Mouse (Mus musculus): Measurements from ENCODE around the gene Fgr.
"Not testable (repeated sequence)": the region's sequence is repeated elsewhere in the genome, so short reads cannot be mapped to it uniquely, and the experiment has no call there.

Fgr gene

DNA sequence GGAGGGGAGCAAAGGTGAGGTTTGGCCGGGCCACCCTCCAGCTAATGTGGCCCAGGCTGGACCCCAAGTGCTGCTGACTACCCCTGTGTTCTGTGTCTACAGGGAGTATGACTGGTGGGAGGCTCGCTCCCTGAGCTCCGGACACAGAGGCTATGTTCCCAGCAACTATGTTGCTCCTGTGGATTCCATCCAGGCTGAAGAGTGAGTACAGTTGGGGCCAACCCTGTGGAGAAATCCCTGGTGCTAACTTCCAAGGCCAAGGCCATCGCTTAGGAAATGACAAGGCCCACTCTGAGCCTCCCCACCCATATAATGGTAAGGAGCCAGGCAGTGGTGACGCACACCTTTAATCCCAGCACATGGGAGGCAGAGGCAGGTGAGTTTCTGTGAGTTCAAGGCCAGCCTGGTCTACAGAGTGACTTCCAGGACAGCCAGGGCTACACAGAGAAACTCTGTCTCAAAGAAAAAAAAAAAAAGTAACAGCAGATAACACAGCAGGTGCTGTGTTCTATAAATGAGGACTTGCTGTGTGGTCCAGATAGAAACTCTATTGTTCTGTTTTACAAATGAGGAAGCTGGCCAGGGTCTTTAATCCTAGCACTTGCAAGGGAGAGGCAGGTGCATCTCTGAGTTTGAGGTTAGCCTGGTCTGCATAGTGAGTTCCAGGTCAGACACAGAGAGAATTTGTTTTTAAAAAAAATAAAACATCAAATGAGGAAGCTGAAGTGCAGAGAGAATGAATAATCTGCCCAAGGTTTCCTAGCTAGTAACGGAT lies 14.9 kb downstream of the Fgr start:
- no peak for DNase-seq (ENCODE audit: low spot score)

DNA sequence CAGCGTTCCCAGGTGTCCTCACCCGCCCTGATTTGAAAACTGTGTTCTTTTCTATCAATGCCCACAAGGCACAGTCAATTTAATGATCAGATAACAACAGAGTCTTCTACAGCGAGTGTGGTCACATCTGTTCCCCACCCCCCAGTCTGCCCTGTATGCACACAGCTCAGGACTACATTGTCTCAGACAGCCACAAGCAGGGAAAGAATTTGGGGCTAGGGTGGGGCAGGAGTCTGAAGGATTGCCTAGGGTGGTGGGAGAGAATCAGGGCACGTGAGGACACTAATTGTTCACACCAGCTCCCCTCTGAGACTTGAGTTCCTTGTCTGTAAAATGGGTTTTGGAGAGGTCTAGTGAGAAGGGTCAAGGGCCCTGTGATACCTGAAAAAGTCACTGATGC lies 19.7 kb downstream of the Fgr start:
- no peak for DNase-seq (ENCODE audit: low spot score)

DNA sequence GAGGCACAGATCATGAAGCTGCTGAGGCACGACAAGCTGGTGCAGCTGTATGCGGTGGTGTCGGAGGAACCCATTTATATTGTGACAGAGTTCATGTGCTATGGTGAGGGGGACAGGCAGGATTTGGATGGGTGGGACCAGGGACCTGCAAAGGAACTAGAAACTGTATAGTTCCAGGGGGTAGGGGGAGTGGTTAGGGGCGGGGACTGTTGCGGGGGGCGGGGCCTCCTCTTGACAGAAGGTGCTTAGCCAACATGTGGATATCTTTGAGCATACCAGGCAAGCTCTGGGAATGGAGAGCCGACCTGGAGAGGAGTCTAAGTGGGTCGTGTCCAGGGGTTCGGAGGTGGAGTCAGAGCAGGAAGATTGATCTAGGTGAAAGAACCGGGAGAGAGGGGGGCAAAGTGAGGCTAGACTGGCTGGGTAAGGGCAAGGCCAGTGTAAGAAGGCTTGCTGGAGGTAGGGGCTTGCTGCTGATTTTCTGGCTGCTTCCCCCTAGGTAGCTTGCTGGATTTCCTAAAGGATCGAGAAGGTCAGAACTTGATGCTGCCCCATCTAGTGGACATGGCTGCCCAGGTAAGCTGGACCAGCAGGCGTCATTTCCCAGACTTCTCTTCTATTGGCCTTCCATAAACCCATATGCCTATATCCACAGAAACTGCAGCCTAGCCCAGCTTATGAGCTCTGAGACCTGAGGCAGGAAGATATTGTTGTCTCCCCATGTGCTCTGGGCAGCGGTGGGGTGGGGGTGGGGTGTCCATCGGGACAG lies 23.8 kb downstream of the Fgr start:
- DNase-seq (ENCODE audit: low spot score), result no peak

DNA sequence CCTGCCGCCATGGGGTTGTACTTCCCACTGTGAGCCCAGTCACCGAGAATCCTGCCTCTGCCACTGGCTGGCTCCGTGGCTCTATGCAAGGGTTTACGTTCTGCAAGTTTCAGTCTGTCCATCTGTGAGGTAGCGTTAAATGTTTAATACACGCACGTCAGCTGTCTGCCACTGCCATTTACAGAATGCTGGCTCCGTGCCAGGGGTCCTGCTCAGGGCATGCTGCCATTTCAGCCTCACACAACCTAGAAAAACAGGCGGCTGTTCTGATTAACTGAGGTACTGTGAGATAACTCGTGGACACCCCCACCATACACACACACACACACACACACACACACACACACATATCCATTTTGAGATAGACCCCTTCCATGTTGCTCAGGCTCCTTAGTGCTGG lies 29.0 kb downstream of the Fgr start:
- no peak for DNase-seq (ENCODE audit: low spot score)

DNA sequence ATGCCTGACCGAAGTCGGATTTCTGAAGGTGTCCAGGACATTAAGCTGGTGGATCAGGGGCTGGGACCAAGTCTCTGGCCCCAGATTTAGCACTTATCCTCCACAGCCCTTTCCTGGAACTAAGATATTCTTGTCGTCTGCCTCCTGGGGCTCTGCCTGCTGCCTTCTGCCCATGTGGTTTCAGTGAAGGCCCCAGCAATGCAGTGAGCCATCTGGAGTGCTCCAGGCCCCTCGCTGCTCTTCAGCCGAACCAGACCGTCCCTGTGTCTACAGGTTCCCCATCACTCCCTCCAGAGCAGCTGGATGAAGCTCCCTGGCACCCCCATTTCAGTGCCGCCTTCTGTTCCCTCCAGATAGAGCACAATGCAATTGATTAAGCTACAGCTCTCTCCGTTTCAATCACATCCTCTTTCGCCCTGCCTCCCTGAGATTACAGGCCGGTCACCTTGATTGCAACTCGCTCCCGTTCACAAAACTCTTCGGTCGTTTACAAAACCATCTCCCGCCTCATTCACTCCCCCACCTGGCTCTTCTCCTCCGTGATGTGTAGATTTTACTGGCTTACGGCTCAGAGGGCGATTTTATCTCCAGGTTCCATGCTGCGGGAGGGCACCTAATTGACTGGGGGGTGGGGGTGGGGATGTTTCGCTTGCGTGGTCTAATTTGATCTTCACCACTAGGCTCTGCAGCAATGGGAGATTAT lies 29.6 kb downstream of the Fgr start:
- DNase-seq (ENCODE audit: low spot score), result no peak

DNA sequence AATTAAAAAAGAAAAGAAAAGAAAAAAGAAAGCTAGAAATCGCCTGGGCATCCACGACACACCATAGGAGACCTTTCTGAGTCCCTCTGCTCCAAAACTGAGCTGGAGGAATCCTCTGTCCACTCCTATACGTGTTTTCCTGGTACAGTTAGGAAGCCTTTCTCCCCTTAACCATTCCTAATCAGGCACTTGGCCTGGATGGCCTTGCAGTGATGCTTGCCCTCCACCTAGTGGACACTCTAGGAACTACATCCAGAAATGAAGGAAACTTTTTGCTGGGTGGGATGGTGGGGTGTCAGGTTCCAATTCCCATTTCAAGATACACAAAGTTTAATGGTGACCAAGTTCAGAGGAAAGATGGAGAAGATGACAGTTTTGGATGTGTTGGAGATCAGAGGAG lies 31.3 kb downstream of the Fgr start:
- peak; percentile 71 for DNase-seq (ENCODE audit: low spot score)

DNA sequence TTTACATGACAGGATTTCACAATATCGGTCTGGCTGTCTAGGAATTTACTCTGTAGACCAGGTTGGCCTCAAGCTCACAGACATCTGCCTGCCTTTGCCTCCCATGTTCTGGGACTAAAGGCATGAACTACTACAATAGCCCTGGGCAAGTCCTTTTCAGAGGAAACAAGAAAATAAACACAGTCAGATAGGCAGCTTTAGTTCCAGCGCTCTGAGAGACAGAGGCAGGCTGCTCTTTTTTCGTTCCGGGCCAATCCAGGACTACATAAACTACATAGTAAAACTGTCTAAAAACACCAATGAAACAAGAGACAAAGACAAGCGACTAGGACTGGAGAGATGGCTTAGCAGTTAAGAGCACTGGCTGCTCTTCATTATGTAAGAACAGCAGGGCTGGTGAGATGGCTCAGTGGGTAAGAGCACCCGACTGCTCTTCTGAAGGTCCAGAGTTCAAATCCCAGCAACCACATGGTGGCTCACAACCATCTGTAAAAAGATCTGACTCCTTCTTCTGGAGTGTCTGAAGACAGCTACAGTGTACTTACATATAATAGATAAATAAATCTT lies 32.1 kb downstream of the Fgr start:
- not testable (repeated sequence) for DNase-seq (ENCODE audit: low spot score)

DNA sequence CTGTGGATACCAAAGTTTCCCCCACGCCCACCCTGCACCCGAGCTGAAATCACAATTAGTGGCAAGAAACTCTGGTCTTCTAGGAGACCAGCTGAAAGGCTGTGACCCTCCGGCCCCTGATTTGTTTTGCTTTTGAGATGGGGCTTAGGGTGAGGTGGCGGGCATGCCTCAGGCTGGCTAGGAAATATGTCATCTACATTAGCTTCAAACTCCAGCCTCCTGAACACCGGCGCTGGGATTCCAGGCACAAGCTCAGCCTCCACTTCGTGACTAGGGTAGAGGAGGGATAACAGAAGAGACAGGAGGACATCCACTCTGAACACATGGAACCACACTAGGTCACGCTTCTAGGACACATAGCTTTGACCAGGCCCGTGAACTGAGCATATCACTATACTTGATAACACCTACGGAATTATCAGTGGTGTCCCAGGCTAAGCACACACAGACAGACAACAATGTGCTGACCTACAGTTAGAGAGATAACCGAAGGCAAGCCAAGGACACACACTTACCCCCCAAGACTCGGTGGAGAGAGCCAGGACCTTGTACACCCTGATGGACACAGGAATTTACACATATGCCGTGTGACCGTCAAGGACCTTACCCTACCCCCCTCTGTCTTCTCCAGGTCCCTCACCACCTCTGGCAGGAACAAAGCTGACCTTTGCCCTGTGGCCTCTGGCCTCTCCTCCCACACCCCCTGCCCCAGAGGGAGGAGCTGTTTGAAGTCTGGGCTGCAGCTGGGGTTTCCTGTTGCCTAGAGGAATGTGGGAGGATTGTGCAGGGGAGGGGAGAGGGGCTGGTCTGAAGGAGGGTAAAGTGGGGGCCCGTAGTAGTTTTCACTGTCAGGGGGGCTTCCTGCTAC lies 33.9 kb downstream of the Fgr start:
- peak; percentile 45 for DNase-seq (ENCODE audit: low spot score)

DNA sequence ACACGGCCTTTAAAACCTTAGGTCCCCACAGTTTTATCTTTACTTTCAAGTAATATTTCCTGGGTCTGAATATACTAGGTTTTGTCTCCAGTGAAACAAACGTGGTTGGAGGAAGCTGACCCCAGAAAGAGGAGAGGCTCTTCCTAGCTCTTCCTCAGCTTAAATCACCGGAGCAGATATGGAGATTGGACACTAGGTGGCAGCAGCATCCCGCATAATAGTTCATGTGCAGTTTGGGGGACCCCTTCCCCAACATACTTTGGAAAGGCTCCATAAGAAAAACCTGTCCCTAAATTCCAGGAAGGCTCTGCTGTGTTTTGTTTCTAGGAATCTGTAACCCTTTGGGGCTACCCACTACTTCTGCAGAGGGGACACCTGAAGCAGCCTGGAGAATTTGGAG lies 35.2 kb downstream of the Fgr start:
- peak; percentile 54 for DNase-seq (ENCODE audit: low spot score)

DNA sequence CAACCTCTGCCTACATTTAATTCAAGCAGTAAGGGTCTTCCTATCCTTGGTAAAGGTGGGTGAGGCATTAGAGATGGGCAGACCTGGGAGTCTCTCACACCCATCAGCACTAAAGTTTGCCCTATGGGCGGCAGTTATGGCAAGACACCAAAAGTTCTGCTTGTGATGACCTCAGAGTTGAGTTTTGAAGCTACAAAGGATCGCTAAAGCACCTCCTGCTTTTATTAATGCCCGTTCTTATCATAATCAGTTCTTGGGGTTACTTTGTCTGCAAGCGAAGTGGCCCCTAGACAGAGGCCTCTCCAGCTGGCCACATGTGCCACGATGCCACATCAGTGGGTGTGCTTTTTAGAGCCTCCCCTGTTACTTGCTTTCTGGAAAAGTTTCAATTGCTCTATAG lies 35.8 kb downstream of the Fgr start:
- DNase-seq (ENCODE audit: low spot score), result no peak

DNA sequence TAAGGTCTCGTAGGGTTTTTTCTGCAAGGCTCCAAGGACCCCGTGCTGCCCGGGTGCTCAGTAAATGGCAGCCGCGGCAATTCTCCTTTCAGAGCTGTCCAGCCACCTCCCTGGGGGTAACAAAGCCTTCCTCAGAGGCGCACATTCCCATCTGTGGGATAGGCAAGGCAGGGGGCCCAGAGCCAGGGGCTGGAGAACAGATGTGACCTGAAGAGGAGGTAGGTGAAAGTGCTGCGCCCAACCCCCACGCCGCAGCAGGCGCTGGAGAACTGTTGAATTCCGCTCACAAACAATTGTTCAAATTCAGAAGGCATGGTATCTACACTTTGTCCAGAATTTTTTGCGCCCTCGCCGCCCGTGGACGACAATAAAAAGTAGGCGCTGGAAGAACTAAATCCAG lies 36.7 kb downstream of the Fgr start:
- no peak for DNase-seq (ENCODE audit: low spot score)

DNA sequence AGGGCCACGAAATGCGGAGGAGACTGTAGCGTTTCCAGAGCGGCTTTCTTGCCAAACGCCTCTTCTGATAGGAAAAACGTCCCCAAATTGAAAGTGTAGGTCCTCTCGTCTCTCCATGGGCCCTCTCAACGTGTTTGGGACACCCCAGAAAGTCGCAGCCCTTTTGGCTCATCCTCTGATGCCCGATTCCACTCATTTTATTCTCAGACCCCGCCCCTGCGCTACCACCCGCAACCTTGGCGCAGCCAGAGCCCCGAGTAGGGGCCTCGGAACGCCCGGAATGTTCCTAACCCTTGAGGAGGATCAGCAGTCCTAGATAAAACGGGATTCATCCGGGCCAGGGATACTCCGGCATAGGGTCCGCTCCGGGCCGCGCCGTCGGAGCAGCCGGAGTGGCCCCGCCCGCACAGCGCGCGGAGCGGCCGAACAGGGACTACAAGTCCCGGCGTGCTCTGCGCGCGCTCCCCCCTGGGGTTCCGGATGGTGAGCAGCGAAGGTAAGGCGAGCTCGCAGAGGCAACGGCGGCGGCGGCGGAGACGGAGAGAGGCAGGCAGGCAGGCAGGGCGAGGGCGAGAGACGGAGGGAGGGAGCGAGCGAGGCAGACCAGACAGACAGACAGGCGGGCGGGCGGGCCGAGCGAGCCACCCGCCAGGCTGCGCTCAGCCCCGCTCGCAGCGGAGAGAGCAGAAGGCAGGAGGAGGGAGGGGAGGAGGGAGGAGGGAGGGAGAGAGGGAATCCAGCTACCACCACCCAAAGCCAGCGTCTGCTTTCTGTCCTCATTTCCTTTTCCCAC lies 37.3 kb downstream of the Fgr start, which contains the start of gene Ahdc1:
Ahdc1 (plus strand) TSS at position 233 of the 793 bp plus-strand sequence.
- peak; percentile 80 for DNase-seq (ENCODE audit: low spot score)

DNA sequence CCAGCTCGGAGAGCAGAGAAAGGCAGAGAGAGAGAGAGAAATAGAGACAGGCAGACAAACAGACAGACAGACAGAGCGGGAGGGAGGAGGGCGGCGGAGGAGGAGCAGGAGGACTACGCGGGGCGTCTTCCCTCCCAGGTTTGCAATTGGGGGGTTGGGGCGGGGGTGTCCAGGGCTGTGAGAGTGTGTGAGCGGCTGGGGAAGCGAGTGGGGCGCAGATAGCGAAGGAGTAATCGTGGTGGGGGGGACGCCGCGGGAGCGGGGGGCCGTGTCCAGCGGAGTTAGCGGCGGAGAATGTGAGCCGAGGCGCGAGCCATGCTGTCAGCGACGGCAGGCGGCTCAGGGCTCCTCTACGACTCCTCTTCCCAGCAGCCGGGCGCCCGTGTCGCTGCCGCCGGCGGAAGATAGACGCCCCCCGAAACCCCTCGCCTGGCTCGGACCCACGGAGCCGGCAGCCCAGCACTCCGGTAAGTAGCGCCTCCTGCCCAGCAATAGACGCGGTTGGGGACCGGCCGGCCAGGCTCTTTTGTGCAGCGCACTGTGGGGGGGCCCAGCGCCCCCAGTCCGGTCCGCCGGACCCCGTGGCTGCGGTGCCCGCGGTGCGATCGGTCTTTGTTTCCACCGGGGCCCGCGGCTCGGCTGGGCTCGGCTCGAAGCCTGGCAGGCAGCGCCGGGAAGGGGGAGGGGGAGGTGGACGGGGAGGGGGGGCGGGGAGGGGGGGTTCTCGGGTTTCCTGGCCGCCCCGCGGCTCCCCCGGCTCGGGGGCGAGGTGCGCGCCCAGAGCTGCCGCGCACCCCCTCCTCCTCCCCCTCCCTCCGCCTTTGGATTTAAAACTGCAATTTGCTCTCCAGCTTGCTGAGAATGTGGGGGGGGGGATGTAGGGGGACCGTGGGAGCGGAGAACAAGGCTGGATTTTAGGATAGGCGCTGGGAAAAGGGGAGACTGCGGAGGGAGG lies 38.2 kb downstream of the Fgr start:
- no peak for DNase-seq (ENCODE audit: low spot score)

DNA sequence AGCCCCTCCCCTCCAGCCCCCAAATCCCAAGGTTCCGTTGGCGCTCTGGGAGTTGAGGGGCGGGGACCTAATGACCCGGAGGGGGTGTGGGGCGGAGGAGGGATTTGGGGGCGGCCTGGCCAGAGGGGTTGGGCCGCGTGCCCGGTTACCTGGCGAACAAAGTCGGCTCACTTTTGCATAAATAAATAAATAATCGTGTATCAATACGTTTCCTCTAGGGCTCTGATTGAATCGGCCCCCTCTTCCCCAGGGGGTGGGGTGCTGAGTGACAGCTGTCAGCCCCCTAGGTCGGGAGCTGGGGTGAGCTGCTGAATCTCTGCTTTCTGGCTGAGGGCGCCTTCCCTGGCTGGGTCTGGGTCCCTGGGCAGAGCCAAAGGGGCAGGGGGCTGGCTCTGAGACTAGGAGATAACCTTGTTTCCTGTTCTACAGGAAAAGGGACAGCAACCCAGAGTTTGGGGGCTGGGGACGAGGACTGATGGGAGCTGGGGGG lies 38.9 kb downstream of the Fgr start:
- no peak for DNase-seq (ENCODE audit: low spot score)

DNA sequence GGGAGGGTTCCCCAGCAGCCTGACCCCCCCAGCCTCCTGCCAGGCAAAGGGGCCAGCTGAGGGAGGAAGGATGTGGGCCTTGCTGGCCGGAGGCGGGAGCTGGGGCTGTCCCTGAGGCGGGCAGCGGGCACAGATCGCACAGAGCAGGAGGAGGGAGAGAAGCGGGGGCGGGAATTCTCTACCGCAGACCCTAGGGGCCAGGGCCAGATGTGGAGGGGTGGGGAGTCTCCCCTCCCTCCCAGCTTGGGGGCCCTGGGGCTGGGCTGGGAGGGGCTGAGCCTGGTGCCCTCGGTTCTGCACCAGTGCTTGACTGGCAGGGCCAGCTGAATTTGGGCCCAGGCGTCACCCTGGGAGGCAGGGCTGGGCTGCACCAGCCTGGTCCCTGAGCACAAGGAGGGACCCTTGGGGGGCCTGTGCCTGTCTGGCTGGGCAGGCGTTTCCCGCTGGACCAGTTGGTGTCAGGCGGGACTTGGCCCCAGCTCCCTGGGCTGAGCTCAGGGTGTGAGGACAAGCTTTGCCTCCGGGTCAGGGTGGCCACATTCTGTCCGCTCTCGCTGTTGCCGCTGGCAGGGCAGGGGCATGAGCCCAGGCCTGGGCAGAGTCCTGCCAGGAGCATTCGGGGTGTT lies 39.5 kb downstream of the Fgr start:
- DNase-seq (ENCODE audit: low spot score), result no peak

DNA sequence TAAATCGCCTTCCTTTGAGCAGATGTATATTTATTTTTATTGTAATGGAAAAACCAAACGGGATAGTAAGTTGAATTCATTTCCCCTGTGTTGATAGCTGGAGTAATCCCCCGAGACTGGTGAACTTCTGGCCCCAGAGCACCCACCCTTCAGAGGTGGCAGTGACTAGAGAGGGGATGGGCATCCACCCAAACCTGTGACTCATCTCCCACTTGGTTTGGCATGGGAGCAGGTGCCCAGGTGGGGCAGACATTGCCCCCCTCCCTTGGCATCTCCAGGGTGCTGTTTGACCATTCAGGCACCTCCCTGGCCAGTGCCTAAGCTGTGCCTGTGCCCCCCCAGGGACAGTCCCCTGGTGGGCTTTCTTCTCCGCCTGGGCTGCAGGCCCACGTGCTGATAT lies 40.2 kb downstream of the Fgr start:
- no peak for DNase-seq (ENCODE audit: low spot score)

DNA sequence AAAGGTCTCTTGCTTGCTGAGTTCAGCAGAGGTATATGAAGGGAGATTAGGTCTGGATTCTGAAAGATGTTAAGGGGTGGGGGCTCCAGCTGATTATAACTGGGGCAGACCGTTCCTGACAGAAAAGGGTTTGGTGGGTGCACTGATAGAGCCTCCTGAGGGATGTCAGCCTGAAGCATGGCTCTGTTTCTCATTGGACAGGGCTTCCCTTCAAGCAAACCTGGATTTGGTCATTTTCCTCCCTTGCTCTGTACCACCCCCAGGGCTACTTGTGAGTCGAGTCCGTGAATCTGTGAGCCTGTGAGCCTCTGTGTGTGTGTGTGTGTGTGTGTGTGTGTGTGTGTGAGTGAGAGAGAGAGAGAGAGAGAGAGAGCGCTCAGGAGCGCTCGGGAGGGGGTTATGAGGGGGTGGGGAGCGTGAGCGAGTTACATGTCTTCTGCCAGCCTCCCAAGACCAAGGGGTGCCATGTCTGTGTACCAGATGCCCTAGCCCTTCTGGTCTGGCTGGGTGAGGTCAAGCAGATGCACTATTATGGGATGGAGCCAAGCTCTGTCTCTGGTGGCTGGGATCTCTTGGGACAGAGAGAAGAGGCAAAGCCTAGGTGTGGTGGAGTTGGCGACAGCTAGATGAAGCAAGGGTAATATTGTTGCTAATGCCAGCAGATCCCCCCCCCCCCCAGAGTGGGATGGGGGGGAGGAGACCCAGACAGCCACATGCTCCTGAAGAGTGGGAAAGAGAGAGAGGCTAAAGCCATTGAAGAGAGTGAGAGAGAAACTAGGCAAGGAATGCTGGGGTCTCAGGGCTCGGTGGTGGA lies 41.2 kb downstream of the Fgr start:
- no peak for DNase-seq (ENCODE audit: low spot score)
